Mouse (Mus musculus): ENCODE results near the gene Dnah2.

DNA sequence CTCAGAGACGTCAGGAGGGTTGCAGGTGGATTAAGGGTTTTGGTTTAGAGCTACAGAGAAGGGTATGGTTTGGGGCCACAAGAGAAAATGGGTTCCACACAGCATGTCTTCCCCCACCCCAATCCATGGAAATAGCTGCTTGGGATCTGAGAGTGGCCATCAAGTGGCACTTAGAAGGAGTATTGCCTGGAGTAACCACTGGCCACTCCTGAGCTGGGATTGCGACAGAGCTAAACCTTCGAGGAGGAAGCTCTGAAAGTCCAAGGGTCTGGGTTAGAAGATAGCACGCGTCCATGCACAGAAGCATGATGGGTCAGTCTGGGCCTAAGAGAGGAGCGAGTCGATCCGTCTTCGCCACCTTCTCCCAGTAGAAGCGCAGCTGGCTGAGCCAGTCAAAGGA, 72.1 kb downstream of the Dnah2 start:
- TF ChIP-seq TAL1 (IDR thresholded peaks at IDR 0.05; ENCODE audit: low read length) (no peak), GATA1 (IDR thresholded peaks at IDR 0.05; ENCODE audit: low read length) (no peak)
